Mouse (Mus musculus) T-helper 2 cell (primary cell): Measurements from ENCODE around the gene Themis.

Source experiments
- in situ Hi-C: fragments of 300-600 bp; cut with MboI, MseI; formaldehyde crosslinking; loops from one replicate; pipeline ENCODE4 v1.15.1; 2025; ENCODE audit warnings: high pct_unique_total_duplicates

Themis gene

GRCm38 (mm10) chr10:28668261-28668660, at the start of gene Themis:
Gene Themis, plus strand, starts transcription at chr10:28668360.
- in situ Hi-C loops: loop anchor here (10.0 kb wide), 1 partner anchor 153 kb away; no protein-coding TSS in a partner anchor

DNA sequence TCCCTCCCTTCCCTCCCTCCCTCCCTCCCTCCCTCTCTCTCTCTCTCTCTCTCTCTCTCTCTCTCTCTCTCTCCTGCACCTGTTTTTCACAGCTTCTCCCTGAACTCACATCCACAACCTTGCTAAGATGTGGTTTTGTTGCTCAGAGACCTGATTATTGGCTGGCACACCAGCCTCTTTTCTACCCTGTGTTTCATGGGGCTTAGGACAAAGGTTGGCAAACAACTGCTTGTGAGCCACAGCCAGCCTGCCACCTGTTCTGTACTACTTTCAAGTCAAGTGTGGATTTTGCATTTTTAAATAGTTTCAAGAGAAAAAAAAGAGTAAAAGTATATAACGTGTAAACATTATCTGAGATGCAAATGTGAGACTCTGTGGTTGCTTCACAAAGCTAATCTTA, 48.7 kb upstream of the Themis start:
- in situ Hi-C loops: no loop called here

GRCm38 (mm10) chr10:28636096-28636495, 32.1 kb upstream of the Themis start:
- in situ Hi-C loops: no loop called here

DNA sequence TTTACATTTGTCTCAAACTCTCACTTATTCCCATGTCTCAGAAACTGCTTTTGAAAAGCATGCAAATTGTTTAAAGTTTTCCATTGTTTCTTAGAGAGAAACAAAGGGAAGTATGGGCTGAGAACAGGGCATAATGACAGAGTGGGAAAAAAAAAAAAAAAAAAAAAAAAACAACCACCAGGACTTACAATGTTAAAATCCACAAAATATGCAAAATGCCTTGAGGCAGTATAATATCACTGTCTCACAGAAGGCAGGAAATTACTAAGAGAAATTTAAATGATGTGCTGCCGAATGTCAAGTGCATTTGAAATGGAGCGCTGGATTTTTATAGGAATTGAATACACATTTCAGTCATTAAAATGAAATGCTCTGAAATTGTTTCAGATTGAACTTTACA, 26.3 kb upstream of the Themis start:
- in situ Hi-C loops: no loop called here

GRCm38 (mm10) chr10:28647855-28648254, 20.3 kb upstream of the Themis start:
- in situ Hi-C loops: no loop called here

- in situ Hi-C loops: no loop called here
Observed at GRCm38 (mm10) chr10:28649109-28649899, 18.9 kb upstream of the Themis start.

DNA sequence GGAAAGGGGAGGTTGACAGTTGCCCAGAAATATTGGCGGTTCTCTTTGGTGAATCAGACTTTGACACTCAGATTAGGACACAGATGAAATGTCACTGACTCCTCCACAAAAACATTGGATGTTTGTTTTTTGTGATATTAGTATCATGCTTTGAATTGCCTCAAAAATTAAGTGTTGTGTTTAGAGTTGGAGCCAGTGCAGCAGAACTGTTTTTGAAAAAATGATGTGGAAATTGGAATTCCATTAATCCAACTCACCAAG, 18.3 kb upstream of the Themis start:
- in situ Hi-C loops: no loop called here

GRCm38 (mm10) chr10:28651910-28652309, 16.2 kb upstream of the Themis start:
- in situ Hi-C loops: no loop called here

DNA sequence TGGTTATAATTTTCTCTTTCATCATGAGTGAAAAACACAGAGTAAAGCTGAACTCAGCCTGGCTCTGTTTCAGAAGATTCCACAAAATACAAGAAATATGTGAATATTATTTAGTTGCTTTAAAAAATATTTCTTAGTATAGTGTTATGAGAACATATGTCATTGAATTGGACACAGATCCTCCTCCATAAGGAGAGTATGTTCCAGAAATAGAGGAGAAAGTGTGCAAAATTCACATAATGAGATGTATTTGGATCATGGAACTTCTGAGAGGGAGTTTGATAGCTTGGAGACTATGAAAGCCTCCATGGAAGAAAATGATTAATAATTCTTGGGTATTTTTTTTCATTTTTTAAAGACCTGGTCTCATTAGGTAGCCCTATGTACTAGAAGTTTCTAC, 13.4 kb upstream of the Themis start:
- in situ Hi-C loops: no loop called here

DNA sequence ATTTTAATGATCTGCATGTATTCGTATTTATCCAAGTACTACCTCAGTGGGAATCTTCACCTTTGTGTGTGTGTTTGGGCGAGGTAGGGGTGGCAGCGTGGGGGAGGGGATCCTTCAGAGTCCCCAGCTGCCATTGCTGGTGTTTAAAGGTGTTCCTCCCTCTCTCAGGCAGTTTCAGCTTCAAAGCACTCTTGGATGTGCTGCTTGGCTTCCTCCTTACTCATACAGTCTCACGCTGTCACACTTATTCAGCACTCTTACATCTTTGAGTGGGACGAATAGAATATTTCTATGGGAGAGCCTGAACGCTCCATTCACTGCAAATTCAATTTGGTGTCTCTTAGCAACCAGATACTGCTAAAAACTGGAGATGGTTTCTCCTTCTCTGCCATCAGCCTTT, 3.0 kb upstream of the Themis start:
- in situ Hi-C loops: loop anchor here (10.0 kb wide), 1 partner anchor 150 kb away; no protein-coding TSS in a partner anchor

DNA sequence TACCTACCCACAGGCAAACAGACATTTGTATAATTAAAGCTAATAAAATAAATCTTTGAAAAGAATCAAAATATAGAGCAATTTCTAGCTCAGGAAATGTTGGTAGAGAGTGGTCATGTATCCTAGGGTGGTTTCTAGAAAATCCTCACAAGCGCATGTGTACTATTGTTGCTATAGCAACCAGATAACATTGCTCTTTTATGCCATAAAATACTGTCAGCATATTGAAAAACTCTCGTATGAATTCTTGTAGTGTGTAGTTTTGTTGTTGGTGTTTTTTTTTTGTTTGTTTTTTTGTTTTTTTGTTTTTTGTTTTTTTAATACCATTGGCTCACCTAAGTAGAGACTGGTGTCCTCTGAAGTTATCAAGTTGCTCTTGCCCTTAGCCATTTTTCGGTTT, 5.8 kb downstream of the Themis start:
- in situ Hi-C loops: no loop called here

GRCm38 (mm10) chr10:28675337-28675736, 7.2 kb downstream of the Themis start:
- in situ Hi-C loops: no loop called here

DNA sequence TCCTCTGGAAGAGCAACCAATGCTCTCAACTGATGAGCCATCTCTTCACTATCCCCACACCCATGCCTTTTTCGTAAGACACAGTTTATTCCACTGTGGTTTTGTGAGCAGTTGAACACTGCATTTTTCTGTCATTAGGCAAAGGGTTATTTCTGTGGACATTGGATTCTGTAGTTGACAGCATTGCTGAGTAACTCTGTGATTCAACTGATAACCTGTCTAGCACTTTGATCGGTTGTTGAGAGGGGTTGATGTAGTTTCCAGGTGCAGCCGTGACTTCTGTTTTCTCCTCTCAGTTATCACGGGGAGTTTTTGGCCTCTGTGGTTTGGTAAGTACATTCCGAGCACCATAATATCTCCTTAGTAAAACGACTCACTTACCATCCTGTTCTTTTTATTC, 26.8 kb downstream of the Themis start:
- in situ Hi-C loops: no loop called here

GRCm38 (mm10) chr10:28696032-28696431, 27.9 kb downstream of the Themis start:
- in situ Hi-C loops: no loop called here

- in situ Hi-C loops: no loop called here
Observed at GRCm38 (mm10) chr10:28698175-28698574, 30.0 kb downstream of the Themis start.

- in situ Hi-C loops: no loop called here
Observed at GRCm38 (mm10) chr10:28721828-28722227, 53.7 kb downstream of the Themis start.

DNA sequence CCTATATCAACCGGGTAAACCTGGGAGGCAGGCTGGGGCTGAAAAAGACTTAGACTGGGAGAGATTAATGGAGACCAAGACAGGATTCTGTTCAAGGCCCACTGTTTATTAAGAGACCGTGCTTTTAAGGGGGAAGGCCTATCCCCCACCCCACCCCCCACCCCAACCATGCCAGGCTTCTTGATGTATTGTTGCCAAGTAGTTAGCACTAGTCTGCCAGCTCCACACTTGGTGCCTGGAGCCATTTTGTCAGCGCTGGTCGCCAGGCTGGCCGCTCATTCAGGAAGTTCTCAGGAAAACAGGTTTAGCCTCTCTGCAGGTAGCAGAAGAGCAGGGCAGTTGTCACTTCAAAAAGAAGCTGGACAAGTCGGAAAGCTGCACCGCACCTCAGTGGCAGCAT, 55.1 kb downstream of the Themis start:
- in situ Hi-C loops: no loop called here

DNA sequence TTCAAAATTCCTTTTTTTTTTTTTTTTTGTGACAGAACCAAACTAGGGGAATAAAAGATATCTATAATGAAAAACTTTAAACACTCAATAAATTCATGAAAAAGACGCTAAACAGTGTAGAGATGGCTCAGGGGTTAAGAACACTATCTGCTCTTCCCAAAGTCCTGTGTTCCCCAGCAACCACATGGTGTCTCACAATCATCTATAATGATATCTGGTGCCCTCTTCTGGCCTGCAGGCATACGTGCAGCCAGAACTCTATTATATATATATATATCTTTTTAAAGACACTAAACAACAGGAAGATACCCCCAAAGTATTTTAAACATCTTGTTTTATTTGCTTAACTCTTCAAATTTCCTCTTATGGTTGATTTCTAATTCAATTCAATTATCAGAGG, 62.0 kb downstream of the Themis start:
- in situ Hi-C loops: loop anchor here (5.0 kb wide), 2 partner anchors 112 to 248 kb away; no protein-coding TSS in a partner anchor

- in situ Hi-C loops: no loop called here
Observed at GRCm38 (mm10) chr10:28737953-28738352, 69.8 kb downstream of the Themis start.

DNA sequence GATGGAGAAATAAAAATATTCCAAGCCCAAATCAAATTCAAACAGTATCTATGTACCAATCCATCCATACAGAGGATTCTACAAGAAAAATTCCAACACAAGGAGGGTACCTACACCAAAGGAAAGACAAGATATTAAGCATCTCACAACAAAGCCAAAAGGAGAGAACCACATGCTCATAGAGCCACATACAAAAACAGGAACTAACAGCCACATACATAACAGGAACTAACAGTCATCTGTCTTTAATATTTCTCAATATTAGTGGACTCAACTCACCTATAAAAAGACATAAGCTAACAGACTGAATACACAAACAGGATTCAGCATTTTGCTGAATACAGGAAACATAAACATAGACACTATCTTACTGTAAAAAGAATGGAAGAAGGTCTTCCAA, 78.3 kb downstream of the Themis start:
- in situ Hi-C loops: no loop called here

DNA sequence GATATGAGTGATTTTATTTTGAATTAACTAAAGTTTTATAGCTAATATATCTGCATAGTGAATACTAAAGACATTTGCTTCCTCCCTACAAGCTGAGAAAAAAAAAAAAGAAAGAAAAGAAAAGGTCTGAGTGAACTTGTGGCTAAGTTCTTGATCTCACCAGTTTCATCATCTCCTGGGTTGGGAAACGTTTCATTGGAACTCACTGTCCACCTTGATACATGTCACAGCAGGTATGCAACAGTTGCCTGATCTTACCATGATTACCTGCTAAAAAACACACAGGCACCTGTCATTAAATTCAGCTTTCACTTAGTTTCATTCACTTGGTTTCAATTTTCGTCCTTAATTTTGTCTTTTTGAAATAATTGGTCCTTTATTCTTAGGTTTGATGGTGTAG, 85.2 kb downstream of the Themis start:
- in situ Hi-C loops: no loop called here

- in situ Hi-C loops: no loop called here
Observed at GRCm38 (mm10) chr10:28754927-28755326, 86.8 kb downstream of the Themis start.

DNA sequence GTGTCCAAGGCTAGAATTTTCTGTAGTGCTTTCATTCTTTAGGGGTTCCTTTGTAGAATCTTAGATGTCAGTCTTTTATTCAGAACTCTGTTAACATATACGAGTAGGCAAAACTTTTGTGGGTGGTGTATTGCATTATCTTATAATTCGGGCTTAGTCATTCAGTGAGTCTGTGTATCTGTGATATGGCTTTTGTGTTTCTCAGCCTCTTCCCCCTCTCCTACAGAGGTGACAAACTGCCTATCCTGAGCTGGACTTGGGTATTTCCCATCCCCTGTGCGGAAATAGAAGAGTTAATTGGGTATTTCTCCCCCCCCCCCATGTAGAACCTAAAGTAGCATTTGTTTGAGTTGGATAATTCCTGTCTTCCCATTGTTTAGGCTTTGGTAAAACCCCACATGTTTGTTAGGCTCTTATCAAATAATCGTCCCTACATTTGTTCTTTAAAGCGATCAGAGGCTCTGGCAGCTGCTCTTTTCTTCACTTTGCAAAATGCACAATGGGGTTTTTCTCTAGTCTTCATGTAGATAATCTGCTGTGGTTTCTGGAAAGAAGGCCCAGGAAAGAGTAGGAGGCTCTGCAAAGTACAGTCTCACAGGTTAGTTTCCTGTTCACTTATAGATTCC, 108.7 kb downstream of the Themis start:
- in situ Hi-C loops: no loop called here
